Mouse (Mus musculus): ENCODE results near the gene Ccnl1. TPM values are rescaled to one million over a fixed set of nuclear protein-coding genes. Genes with fewer than 3 reads are reported as not detected.

Ccnl1 gene
- total and polyA plus RNA-seq, 2 experiments from 2014 or later: 38.7 to 58.4 TPM

DNA sequence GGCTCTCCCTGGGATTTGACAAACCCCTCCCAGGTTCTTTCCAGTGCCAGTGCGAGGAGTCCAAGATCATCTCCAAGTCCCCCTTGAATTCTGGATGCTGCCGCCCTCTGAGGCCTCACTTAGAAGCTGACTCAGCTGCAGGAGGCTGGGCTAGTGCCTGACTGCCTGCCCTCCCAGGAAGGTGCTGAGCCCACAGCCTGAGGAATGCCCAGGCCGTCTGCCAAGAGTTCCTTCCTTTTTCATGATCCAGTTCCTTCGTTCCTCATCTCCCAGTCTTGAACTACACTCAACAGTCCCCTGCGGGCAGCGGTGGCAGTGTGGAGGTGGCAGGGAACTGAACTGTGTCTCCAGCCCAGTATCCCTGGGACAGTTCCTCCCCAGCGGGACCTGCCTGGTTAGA lies 30.4 kb downstream of the Ccnl1 start:
- H3K4me2 ChIP-seq (ENCODE audit: low read depth, low read length, poor library complexity, severe bottlenecking): no peak overlapping the region
- H3K27me3 ChIP-seq (ENCODE audit: insufficient read depth, low read length): no peaks in the 10 kb centered on the region; the same call in 1 of the 2 replicates
- H3K4me3 ChIP-seq (ENCODE audit: low read depth, low read length): no peak overlapping the region
- H3K4me1 ChIP-seq (ENCODE audit: insufficient read depth, low read length): 0 out of 2 replicates have a peak, but pooled peaks cover 4% of the 10 kb centered on the region
- ATAC-seq (ENCODE audit: low FRiP score) (no peak), DNase-seq (ENCODE audit: low spot score) (peak; percentile 21)
- TF ChIP-seq CTCF (IDR thresholded peaks at IDR 0.05): no peak
- H3K9me3 ChIP-seq (ENCODE audit: low read length): no peaks in the 10 kb centered on the region
- 66% methylated on average over 7 of the region's 7 CpGs for WGBS
- no peak overlapping the region for H3K27ac ChIP-seq (ENCODE audit: low read depth, low read length)
- no peak overlapping the region for H3K9ac ChIP-seq (replicated peaks; ENCODE audit: low read length, poor library complexity, severe bottlenecking)
- H3K36me3 ChIP-seq (ENCODE audit: insufficient read depth, low read length): no peaks in the 10 kb centered on the region

DNA sequence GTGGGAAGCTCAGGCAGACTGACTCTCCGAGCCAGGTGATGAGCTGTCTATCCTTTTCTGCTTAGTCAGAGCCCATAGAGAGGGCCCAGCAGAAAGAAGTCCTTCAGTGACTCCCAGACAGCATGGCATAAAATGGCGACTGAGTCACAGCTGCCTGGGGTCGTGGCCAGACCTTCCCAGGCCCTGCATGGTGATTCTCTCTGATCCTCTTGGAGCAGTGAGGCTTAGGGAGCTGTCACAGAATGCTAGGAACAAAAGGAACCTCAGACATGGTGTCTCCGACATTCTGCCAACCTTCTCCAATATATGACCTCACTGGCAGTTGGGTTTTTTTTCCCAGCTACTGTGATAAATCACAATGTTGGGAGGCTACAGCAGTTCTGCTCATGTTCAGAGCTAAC lies 30.9 kb downstream of the Ccnl1 start:
- ATAC-seq (ENCODE audit: low FRiP score): no peak
- WGBS: 78% methylated on average over 4 of the region's 4 CpGs

DNA sequence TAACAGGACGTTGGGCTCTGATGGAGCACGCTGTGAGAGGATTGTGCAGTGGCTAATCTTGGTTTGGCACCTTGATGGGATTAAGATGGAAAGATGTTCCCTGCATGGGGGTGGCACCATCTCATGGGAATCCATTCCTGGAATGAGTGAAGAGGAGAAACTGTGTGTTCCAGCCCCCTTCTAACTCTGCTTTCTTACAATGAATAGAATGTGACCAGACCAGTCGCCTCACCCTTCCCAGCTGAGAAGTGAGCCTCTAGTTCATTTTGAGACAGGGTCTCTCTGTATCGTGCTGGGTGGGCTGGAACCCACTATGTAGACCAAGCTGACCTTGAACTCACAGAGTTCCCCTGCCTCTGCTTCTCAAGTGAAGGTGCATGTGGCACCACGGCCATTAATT lies 31.6 kb downstream of the Ccnl1 start:
- 85% methylated on average over 5 of the region's 5 CpGs for whole genome bisulfite sequencing

More for the DNA sequence above, 30.9 kb downstream of the Ccnl1 start:
- Histone ChIP-seq H3K36me3 (ENCODE audit: insufficient read depth, low read length) (no peaks in the 10 kb centered on the region), H3K4me1 (ENCODE audit: insufficient read depth, low read length) (0 out of 2 replicates have a peak, but pooled peaks cover 4% of the 10 kb centered on the region), H3K4me2 (ENCODE audit: low read depth, low read length, poor library complexity, severe bottlenecking) (no peak overlapping the region), H3K27me3 (ENCODE audit: insufficient read depth, low read length) (no peaks in the 10 kb centered on the region; the same call in 1 of the 2 replicates), H3K9ac (replicated peaks; ENCODE audit: low read length, poor library complexity, severe bottlenecking) (no peak overlapping the region), H3K4me3 (ENCODE audit: low read depth, low read length) (no peak overlapping the region), H3K27ac (ENCODE audit: low read depth, low read length) (no peak overlapping the region), H3K9me3 (ENCODE audit: low read length) (no peaks in the 10 kb centered on the region)
- TF ChIP-seq CTCF (IDR thresholded peaks at IDR 0.05): no peak
- no peak for DNase-seq (ENCODE audit: low spot score)

DNA sequence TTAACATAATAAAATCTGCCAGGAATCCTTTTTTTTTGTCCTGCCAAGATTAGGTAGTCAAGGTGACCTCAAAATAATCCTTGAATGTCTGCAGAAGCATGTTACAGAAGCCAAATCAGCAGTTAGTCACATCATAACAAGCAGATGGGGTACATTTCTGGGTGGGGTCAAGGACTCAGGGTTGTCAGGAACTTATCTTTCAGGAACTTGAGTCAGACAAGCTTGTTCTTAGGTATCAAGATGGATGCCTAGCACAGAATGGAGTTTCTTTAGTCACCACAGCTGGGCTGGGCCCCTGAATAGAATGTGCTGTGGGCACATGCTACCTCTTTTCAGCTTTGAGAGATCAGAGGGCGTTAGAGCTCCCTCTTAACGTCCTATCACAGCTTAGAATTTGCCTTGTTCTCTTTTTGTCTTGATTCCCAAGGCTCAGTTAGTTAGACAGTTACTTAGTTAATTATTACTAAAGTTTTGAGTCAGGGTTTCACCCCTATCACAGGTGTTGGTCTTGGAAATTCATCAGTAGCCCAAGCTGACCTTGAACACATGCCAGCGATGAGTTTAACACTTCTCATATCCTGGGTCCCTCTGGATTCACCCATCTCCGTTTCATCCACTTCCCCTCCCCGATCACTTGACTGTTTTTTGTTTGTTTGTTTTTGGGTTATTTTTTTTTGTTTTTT lies 32.9 kb downstream of the Ccnl1 start:
- Histone ChIP-seq H3K9me3 (ENCODE audit: low read length) (no peaks in the 10 kb centered on the region), H3K4me2 (ENCODE audit: low read depth, low read length, poor library complexity, severe bottlenecking) (no peak overlapping the region), H3K36me3 (ENCODE audit: insufficient read depth, low read length) (no peaks in the 10 kb centered on the region), H3K4me1 (ENCODE audit: insufficient read depth, low read length) (0 out of 2 replicates have a peak, but pooled peaks cover 4% of the 10 kb centered on the region), H3K4me3 (ENCODE audit: low read depth, low read length) (no peak overlapping the region), H3K9ac (replicated peaks; ENCODE audit: low read length, poor library complexity, severe bottlenecking) (no peak overlapping the region), H3K27me3 (ENCODE audit: insufficient read depth, low read length) (no peaks in the 10 kb centered on the region), H3K27ac (ENCODE audit: low read depth, low read length) (no peak overlapping the region)
- 82% methylated on average over 5 of the region's 5 CpGs for WGBS
- ATAC-seq (ENCODE audit: low FRiP score): no peak
- no peak for TF ChIP-seq CTCF (IDR thresholded peaks at IDR 0.05)
- no peak for DNase-seq (ENCODE audit: low spot score)

More for the DNA sequence above, 31.6 kb downstream of the Ccnl1 start:
- Histone ChIP-seq H3K36me3 (ENCODE audit: insufficient read depth, low read length) (no peaks in the 10 kb centered on the region), H3K4me3 (ENCODE audit: low read depth, low read length) (no peak overlapping the region), H3K9ac (replicated peaks; ENCODE audit: low read length, poor library complexity, severe bottlenecking) (no peak overlapping the region), H3K9me3 (ENCODE audit: low read length) (no peaks in the 10 kb centered on the region), H3K4me2 (ENCODE audit: low read depth, low read length, poor library complexity, severe bottlenecking) (no peak overlapping the region), H3K4me1 (ENCODE audit: insufficient read depth, low read length) (0 out of 2 replicates have a peak, but pooled peaks cover 4% of the 10 kb centered on the region), H3K27ac (ENCODE audit: low read depth, low read length) (no peak overlapping the region), H3K27me3 (ENCODE audit: insufficient read depth, low read length) (no peaks in the 10 kb centered on the region; the same call in 1 of the 2 replicates)
- no peak for DNase-seq (ENCODE audit: low spot score)
- no peak for TF ChIP-seq CTCF (IDR thresholded peaks at IDR 0.05)
- no peak for ATAC-seq (ENCODE audit: low FRiP score)

DNA sequence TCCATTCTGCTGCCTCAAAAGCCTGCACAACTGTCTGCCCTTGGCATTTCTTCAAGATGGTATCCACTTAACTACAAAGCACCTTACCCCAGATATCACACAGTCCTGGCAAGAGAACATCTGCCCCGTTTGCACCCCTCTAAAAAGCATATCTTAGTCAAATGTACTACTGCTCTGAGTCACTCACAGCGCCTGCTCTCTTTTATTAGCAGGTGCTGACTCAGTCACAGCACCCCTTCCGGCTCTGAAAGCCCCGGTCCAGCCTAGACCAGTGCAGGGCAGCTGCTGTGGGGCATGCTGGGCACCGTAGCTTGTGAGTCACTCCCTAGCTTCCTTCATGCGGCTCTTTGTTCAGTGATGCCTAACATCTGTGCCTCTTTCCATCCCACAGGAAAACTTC lies 35.6 kb downstream of the Ccnl1 start:
- no peak for DNase-seq (ENCODE audit: low spot score)
- WGBS: 54% methylated on average over 6 of the region's 6 CpGs
- H3K36me3 ChIP-seq (ENCODE audit: insufficient read depth, low read length): no peaks in the 10 kb centered on the region
- TF ChIP-seq CTCF (IDR thresholded peaks at IDR 0.05): no peak
- no peaks in the 10 kb centered on the region for H3K4me1 ChIP-seq (ENCODE audit: insufficient read depth, low read length)
- no peak overlapping the region for H3K4me2 ChIP-seq (ENCODE audit: low read depth, low read length, poor library complexity, severe bottlenecking)
- no peaks in the 10 kb centered on the region for H3K27me3 ChIP-seq (ENCODE audit: insufficient read depth, low read length)
- no peak overlapping the region for H3K27ac ChIP-seq (ENCODE audit: low read depth, low read length)
- no peak for ATAC-seq (ENCODE audit: low FRiP score)
- no peak overlapping the region for H3K4me3 ChIP-seq (ENCODE audit: low read depth, low read length)
- no peaks in the 10 kb centered on the region for H3K9me3 ChIP-seq (ENCODE audit: low read length)
- H3K9ac ChIP-seq (replicated peaks; ENCODE audit: low read length, poor library complexity, severe bottlenecking): no peak overlapping the region

DNA sequence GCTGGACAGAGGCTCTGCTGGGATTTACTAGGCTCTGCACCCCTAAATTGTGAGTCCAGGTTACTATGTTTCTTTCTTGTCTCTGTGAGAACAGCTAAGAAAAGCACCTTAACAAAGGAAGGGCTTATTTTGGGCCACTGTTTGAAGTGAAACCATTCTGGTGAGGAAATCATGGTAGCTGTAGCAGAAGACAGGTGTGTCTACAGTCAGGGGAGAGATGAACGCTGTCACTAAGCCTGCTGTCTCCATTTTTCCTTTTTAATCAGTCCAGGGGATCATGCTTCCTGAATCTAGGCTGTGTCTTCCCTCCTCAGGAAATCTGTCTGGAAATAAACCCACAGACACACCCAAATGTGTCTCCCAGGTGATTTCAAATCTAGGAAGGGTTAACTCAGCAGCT lies 36.4 kb downstream of the Ccnl1 start:
- H3K27ac ChIP-seq (ENCODE audit: low read depth, low read length): no peak overlapping the region
- no peak overlapping the region for H3K4me2 ChIP-seq (ENCODE audit: low read depth, low read length, poor library complexity, severe bottlenecking)
- no peaks in the 10 kb centered on the region for H3K9me3 ChIP-seq (ENCODE audit: low read length)
- ATAC-seq (ENCODE audit: low FRiP score) (no peak), DNase-seq (ENCODE audit: low spot score) (no peak)
- no peak overlapping the region for H3K4me3 ChIP-seq (ENCODE audit: low read depth, low read length)
- WGBS: 86% methylated on average over 1 of the region's 1 CpGs
- TF ChIP-seq CTCF (IDR thresholded peaks at IDR 0.05): no peak
- no peaks in the 10 kb centered on the region for H3K36me3 ChIP-seq (ENCODE audit: insufficient read depth, low read length)
- H3K27me3 ChIP-seq (ENCODE audit: insufficient read depth, low read length): no peaks in the 10 kb centered on the region
- H3K9ac ChIP-seq (replicated peaks; ENCODE audit: low read length, poor library complexity, severe bottlenecking): no peak overlapping the region
- no peaks in the 10 kb centered on the region for H3K4me1 ChIP-seq (ENCODE audit: insufficient read depth, low read length)
